Mouse (Mus musculus): Measurements from ENCODE around the gene Slc36a4.

Slc36a4 gene

GRCm38 (mm10) chr9:15709599-15710381 is at the start of gene Slc36a4:
Slc36a4 (plus strand) TSS chr9:15709738.
- under 1% methylated on average over 75 of the region's 75 CpGs for WGBS

- 90% methylated on average over 7 of the region's 7 CpGs for WGBS
Observed at GRCm38 (mm10) chr9:15664606-15665005, 44.9 kb upstream of the Slc36a4 start.

- WGBS: 83% methylated on average over 3 of the region's 3 CpGs
Observed at GRCm38 (mm10) chr9:15669452-15669851, 40.1 kb upstream of the Slc36a4 start.

GRCm38 (mm10) chr9:15670002-15670527 is 39.5 kb upstream of the Slc36a4 start:
- 72% methylated on average over 5 of the region's 5 CpGs for WGBS

- WGBS: 52% methylated on average over 1 of the region's 1 CpGs
Observed at GRCm38 (mm10) chr9:15672251-15672650, 37.3 kb upstream of the Slc36a4 start.

GRCm38 (mm10) chr9:15681855-15682466 is 27.6 kb upstream of the Slc36a4 start:
- 60% methylated on average over 2 of the region's 2 CpGs for WGBS

GRCm38 (mm10) chr9:15685215-15685614 is 24.3 kb upstream of the Slc36a4 start:
- WGBS: 8% methylated on average over 4 of the region's 4 CpGs

GRCm38 (mm10) chr9:15687358-15687757 is 22.2 kb upstream of the Slc36a4 start:
- WGBS: 92% methylated on average over 5 of the region's 5 CpGs

- WGBS: 84% methylated on average over 4 of the region's 4 CpGs
Observed at GRCm38 (mm10) chr9:15693847-15694246, 15.7 kb upstream of the Slc36a4 start.

- WGBS: 49% methylated on average over 5 of the region's 5 CpGs
Observed at GRCm38 (mm10) chr9:15694989-15695388, 14.5 kb upstream of the Slc36a4 start.

GRCm38 (mm10) chr9:15705706-15706105 is 3.8 kb upstream of the Slc36a4 start:
- WGBS: 85% methylated on average over 10 of the region's 10 CpGs

- 10% methylated on average over 14 of the region's 14 CpGs for WGBS
Observed at GRCm38 (mm10) chr9:15708979-15709598, 449 bp upstream of the Slc36a4 start.

- WGBS: 88% methylated on average over 13 of the region's 13 CpGs
Observed at GRCm38 (mm10) chr9:15710821-15711565, 1.5 kb downstream of the Slc36a4 start.

- 87% methylated on average over 7 of the region's 7 CpGs for WGBS
Observed at GRCm38 (mm10) chr9:15711676-15712075, 2.1 kb downstream of the Slc36a4 start.

GRCm38 (mm10) chr9:15714792-15715191 is 5.3 kb downstream of the Slc36a4 start:
- WGBS: 84% methylated on average over 4 of the region's 4 CpGs

- 94% methylated on average over 11 of the region's 11 CpGs for WGBS
Observed at GRCm38 (mm10) chr9:15715193-15715989, 5.9 kb downstream of the Slc36a4 start.

GRCm38 (mm10) chr9:15717363-15717762 is 7.8 kb downstream of the Slc36a4 start:
- WGBS: 89% methylated on average over 4 of the region's 4 CpGs

- 91% methylated on average over 6 of the region's 6 CpGs for WGBS
Observed at GRCm38 (mm10) chr9:15718295-15718694, 8.8 kb downstream of the Slc36a4 start.

- WGBS: 93% methylated on average over 14 of the region's 14 CpGs
Observed at GRCm38 (mm10) chr9:15719594-15719993, 10.1 kb downstream of the Slc36a4 start.

- 88% methylated on average over 8 of the region's 8 CpGs for WGBS
Observed at GRCm38 (mm10) chr9:15720556-15720955, 11.0 kb downstream of the Slc36a4 start.
